Mouse (Mus musculus): ENCODE measurements around the gene Cdc42se1. TPM values are rescaled to one million over a fixed set of nuclear protein-coding genes. Genes with fewer than 3 reads are reported as not detected.

Gene Cdc42se1
- polyA plus RNA-seq, 1 experiment from 2014 or later: 59.4 TPM

DNA sequence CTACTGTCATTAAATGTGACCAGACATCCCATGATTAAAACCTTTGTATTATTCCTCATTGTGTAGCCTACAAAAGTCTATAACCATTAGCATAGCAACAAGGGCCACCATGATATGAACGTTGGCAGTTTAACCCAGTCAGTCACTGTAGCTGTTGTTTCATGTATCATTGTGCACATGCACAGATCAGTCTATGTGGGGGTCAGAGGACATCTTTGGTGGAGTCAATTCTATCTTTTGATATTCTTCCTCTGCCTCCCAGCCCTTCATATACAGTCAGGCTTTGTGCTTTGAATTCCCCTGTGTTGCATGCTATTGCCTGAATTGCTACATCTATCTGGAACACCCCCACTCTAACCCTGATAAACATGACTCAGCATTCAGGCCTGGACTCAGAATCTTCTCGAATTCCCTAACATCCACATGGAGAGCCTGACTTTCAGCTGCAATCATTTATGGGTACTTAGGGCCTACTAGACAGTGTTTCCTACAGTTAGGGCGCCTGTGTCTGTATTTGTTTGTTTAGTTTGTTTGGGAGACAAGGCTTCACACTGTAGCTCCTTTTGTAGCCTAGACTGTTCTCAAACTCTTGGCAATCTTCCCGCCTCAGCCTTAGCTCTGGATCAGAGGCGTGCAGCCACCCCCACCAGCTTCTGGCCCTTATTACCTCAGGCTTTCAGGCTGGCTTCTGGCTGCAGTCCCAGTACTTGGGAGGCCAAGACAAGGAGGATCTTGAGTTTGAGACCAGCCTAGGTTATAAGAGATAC is 18.1 kb downstream of the Cdc42se1 start:
- H3K9ac ChIP-seq (ENCODE audit: low read depth, low read length): no peak overlapping the region

GRCm38 (mm10) chr3:95247660-95248336 is 19.3 kb downstream of the Cdc42se1 start:
- no peak overlapping the region for H3K9ac ChIP-seq (ENCODE audit: low read depth, low read length)
- no peaks in the 10 kb centered on the region for H3K9me3 ChIP-seq (ENCODE audit: control insufficient read depth)
- H3K36me3 ChIP-seq (ENCODE audit: control insufficient read depth, insufficient read depth): peaks cover 2% of the 10 kb centered on the region; the same call in 1 of the 2 replicates
- no peak for TF ChIP-seq CTCF (IDR thresholded peaks at IDR 0.05; ENCODE audit: low read depth)
- H3K27me3 ChIP-seq (replicated peaks; ENCODE audit: control insufficient read depth, insufficient read depth, low read length): no peaks in the 10 kb centered on the region
- 73% methylated on average over 1 of the region's 1 CpGs for WGBS
- no peaks in the 10 kb centered on the region for H3K4me1 ChIP-seq (replicated peaks; ENCODE audit: control insufficient read depth, insufficient read depth, low read length)
- ATAC-seq: no peak
- no peak overlapping the region for H3K4me2 ChIP-seq (replicated peaks; ENCODE audit: low read depth)
- H3K27ac ChIP-seq (ENCODE audit: low read depth, low read length): no peak overlapping the region
- H3K4me3 ChIP-seq (ENCODE audit: low read depth, low read length): no peak overlapping the region

More for the DNA sequence above, 18.1 kb downstream of the Cdc42se1 start:
- no peak for TF ChIP-seq CTCF (IDR thresholded peaks at IDR 0.05; ENCODE audit: low read depth)
- Histone ChIP-seq H3K4me2 (replicated peaks; ENCODE audit: low read depth) (no peak overlapping the region), H3K36me3 (ENCODE audit: control insufficient read depth, insufficient read depth) (no peaks in the 10 kb centered on the region; the same call in 1 of the 2 replicates), H3K4me1 (replicated peaks; ENCODE audit: control insufficient read depth, insufficient read depth, low read length) (no peaks in the 10 kb centered on the region), H3K4me3 (ENCODE audit: low read depth, low read length) (no peak overlapping the region), H3K27me3 (replicated peaks; ENCODE audit: control insufficient read depth, insufficient read depth, low read length) (no peaks in the 10 kb centered on the region), H3K9me3 (ENCODE audit: control insufficient read depth) (no peaks in the 10 kb centered on the region), H3K27ac (ENCODE audit: low read depth, low read length) (no peak overlapping the region)
- WGBS: 69% methylated on average over 5 of the region's 5 CpGs
- no peak for ATAC-seq

DNA sequence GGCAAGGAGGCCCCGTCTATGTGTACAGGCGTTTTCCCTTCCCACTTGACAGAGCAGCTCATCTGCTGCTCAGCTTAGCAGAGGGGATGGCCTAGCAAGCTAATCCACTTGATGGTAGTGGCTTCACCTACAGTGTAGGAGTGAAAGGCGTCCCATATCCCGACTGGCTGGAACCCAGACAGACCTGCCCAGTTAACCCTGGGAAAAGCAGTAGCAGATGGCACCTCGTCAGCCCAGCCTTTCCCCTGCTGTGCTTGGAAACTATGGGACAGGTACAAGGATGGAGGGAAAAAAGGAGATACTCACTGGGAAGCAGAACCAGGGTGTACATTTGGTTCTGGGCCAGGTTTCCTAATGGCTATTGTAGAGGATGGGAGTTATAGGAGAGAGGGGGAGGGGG is 21.8 kb downstream of the Cdc42se1 start:
- no peaks in the 10 kb centered on the region for H3K9me3 ChIP-seq (ENCODE audit: control insufficient read depth)
- ATAC-seq: no peak
- no peak for TF ChIP-seq CTCF (IDR thresholded peaks at IDR 0.05; ENCODE audit: low read depth)
- WGBS: 71% methylated on average over 5 of the region's 5 CpGs
- H3K9ac ChIP-seq (ENCODE audit: low read depth, low read length): no peak overlapping the region
- H3K4me3 ChIP-seq (ENCODE audit: low read depth, low read length): no peak overlapping the region
- H3K4me1 ChIP-seq (replicated peaks; ENCODE audit: control insufficient read depth, insufficient read depth, low read length): no peaks in the 10 kb centered on the region
- peaks cover 18% of the 10 kb centered on the region for H3K36me3 ChIP-seq (ENCODE audit: control insufficient read depth, insufficient read depth)
- H3K4me2 ChIP-seq (replicated peaks; ENCODE audit: low read depth): no peak overlapping the region
- H3K27me3 ChIP-seq (replicated peaks; ENCODE audit: control insufficient read depth, insufficient read depth, low read length): no peaks in the 10 kb centered on the region
- H3K27ac ChIP-seq (ENCODE audit: low read depth, low read length): no peak overlapping the region

- H3K4me1 ChIP-seq (replicated peaks; ENCODE audit: control insufficient read depth, insufficient read depth, low read length): no peaks in the 10 kb centered on the region
- TF ChIP-seq CTCF (IDR thresholded peaks at IDR 0.05; ENCODE audit: low read depth): no peak
- no peaks in the 10 kb centered on the region for H3K9me3 ChIP-seq (ENCODE audit: control insufficient read depth)
- no peak within 1 kb of the TSS for H3K4me2 ChIP-seq (replicated peaks; ENCODE audit: low read depth)
- no peak within 1 kb of the TSS for H3K27ac ChIP-seq (ENCODE audit: low read depth, low read length)
- peaks cover 22% of the 10 kb centered on the region for H3K36me3 ChIP-seq (ENCODE audit: control insufficient read depth, insufficient read depth)
- 39% methylated on average over 7 of the region's 7 CpGs for WGBS
- no peaks in the 10 kb centered on the region for H3K27me3 ChIP-seq (replicated peaks; ENCODE audit: control insufficient read depth, insufficient read depth, low read length)
- H3K4me3 ChIP-seq (ENCODE audit: low read depth, low read length): no peak within 1 kb of the TSS
- no peak within 1 kb of the TSS for H3K9ac ChIP-seq (ENCODE audit: low read depth, low read length)
- ATAC-seq: no peak
These were observed 22.4 kb downstream of the Cdc42se1 start, which contains the start of gene Bnipl for GRCm38 (mm10) chr3:95250783-95251424. Gene Bnipl (minus strand): TSS chr3:95251193.

GRCm38 (mm10) chr3:95256931-95257330 is 28.4 kb downstream of the Cdc42se1 start:
- TF ChIP-seq CTCF (IDR thresholded peaks at IDR 0.05; ENCODE audit: low read depth): no peak
- no peak for ATAC-seq
- no peak overlapping the region for H3K4me2 ChIP-seq (replicated peaks; ENCODE audit: low read depth)
- H3K4me1 ChIP-seq (replicated peaks; ENCODE audit: control insufficient read depth, insufficient read depth, low read length): no peaks in the 10 kb centered on the region
- H3K4me3 ChIP-seq (ENCODE audit: low read depth, low read length): no peak overlapping the region
- peaks cover 63% of the 10 kb centered on the region for H3K36me3 ChIP-seq (ENCODE audit: control insufficient read depth, insufficient read depth)
- 80% methylated on average over 5 of the region's 5 CpGs for WGBS
- H3K27me3 ChIP-seq (replicated peaks; ENCODE audit: control insufficient read depth, insufficient read depth, low read length): no peaks in the 10 kb centered on the region
- no peaks in the 10 kb centered on the region for H3K9me3 ChIP-seq (ENCODE audit: control insufficient read depth)
- H3K9ac ChIP-seq (ENCODE audit: low read depth, low read length): no peak overlapping the region
- no peak overlapping the region for H3K27ac ChIP-seq (ENCODE audit: low read depth, low read length)

GRCm38 (mm10) chr3:95261975-95262374 is 33.4 kb downstream of the Cdc42se1 start:
- no peaks in the 10 kb centered on the region for H3K27me3 ChIP-seq (replicated peaks; ENCODE audit: control insufficient read depth, insufficient read depth, low read length)
- WGBS: 91% methylated on average over 4 of the region's 4 CpGs

More at GRCm38 (mm10) chr3:95261975-95262374, 33.4 kb downstream of the Cdc42se1 start:
- H3K4me2 ChIP-seq (replicated peaks; ENCODE audit: low read depth): no peak overlapping the region
- H3K9me3 ChIP-seq (ENCODE audit: control insufficient read depth): no peaks in the 10 kb centered on the region
- ATAC-seq: no peak
- H3K4me3 ChIP-seq (ENCODE audit: low read depth, low read length): no peak overlapping the region
- H3K36me3 ChIP-seq (ENCODE audit: control insufficient read depth, insufficient read depth): peaks cover 43% of the 10 kb centered on the region
- H3K4me1 ChIP-seq (replicated peaks; ENCODE audit: control insufficient read depth, insufficient read depth, low read length): no peaks in the 10 kb centered on the region
- H3K27ac ChIP-seq (ENCODE audit: low read depth, low read length): no peak overlapping the region
- TF ChIP-seq CTCF (IDR thresholded peaks at IDR 0.05; ENCODE audit: low read depth): no peak
- no peak overlapping the region for H3K9ac ChIP-seq (ENCODE audit: low read depth, low read length)

Measured in intestine, postnatal 0 days (tissue).